Mouse (Mus musculus): Measurements from ENCODE around the gene Baz1b. TPM values are rescaled to one million over a fixed set of nuclear protein-coding genes. Genes with fewer than 3 reads are reported as not detected.
A peak's percentile ranks its signal among the peaks of the same experiment; 100 is the strongest.

Gene Baz1b
- total RNA-seq, 2 experiments from 2014 or later: 53.9 to 54.3 TPM

- DNase-seq: peak; percentile 11
These were observed 93.2 kb downstream of the Baz1b start for GRCm38 (mm10) chr5:135280226-135280625.

GRCm38 (mm10) chr5:135285211-135285610, 98.1 kb downstream of the Baz1b start:
- DNase-seq: no peak

- peak; percentile 90 for DNase-seq
These were observed 99.1 kb downstream of the Baz1b start for GRCm38 (mm10) chr5:135286185-135286584.

- no peak for DNase-seq
These were observed 99.9 kb downstream of the Baz1b start for GRCm38 (mm10) chr5:135286926-135287325.

- DNase-seq: no peak
These were observed 103.6 kb downstream of the Baz1b start for GRCm38 (mm10) chr5:135290703-135291102.

- no peak for DNase-seq
These were observed 104.1 kb downstream of the Baz1b start for GRCm38 (mm10) chr5:135291193-135291592.

- no peak for DNase-seq
These were observed 104.9 kb downstream of the Baz1b start for GRCm38 (mm10) chr5:135292001-135292400.

Small RNA genes within 50 kb of the gene (microRNA-seq; reads per million reads assigned to microRNA genes)
- gene Gm25315: 0 reads per million in 2 experiments

Other genes with a start within 250 kb of the Baz1b start
- under 1 TPM in 1 of 2 experiments, not detected in 1; 0.14 TPM for gene Cldn4, start 240.3 kb upstream of the Baz1b start, total RNA-seq (2021)
- gene Cldn3, start 201.1 kb upstream of the Baz1b start, total RNA-seq (2021): under 1 TPM; 0.71 to 0.77 TPM
- 10 to 100 TPM; 55.0 to 59.6 TPM for gene Abhd11, start 178.1 kb upstream of the Baz1b start, total RNA-seq (2021)
- 1 to 10 TPM; 5.6 to 6.0 TPM for gene Stx1a, start 163.8 kb upstream of the Baz1b start, total RNA-seq (2021)
- 10 to 100 TPM; 24.8 to 26.6 TPM for gene Dnajc30, start 123.1 kb upstream of the Baz1b start, total RNA-seq (2021)
- gene Bud23, start 122.3 kb upstream of the Baz1b start, total RNA-seq (2021): 10 to 100 TPM; 28.5 to 37.0 TPM
- 1 to 10 TPM; 2.8 to 2.9 TPM for gene Vps37d, start 109.0 kb upstream of the Baz1b start, total RNA-seq (2021)
- gene Mlxipl, start 97.4 kb upstream of the Baz1b start, total RNA-seq (2021): 1 to 10 TPM; 8.4 to 9.6 TPM
- 10 to 100 TPM; 15.8 to 18.4 TPM for gene Tbl2, start 37.6 kb upstream of the Baz1b start, total RNA-seq (2021)
- 10 to 100 TPM; 31.1 to 31.9 TPM for gene Bcl7b, start 19.0 kb upstream of the Baz1b start, total RNA-seq (2021)
- 1 to 10 TPM; 1.2 to 1.7 TPM for gene Fzd9, start 64.0 kb downstream of the Baz1b start, total RNA-seq (2021)
- under 1 TPM; 0.69 to 0.74 TPM for gene Fkbp6, start 162.8 kb downstream of the Baz1b start, total RNA-seq (2021)
- not detected for gene Trim50, start 166.0 kb downstream of the Baz1b start, total RNA-seq (2021)
- 10 to 100 TPM; 14.5 to 15.1 TPM for gene Nsun5, start 182.7 kb downstream of the Baz1b start, total RNA-seq (2021)
- gene Pom121, start 207.3 kb downstream of the Baz1b start, total RNA-seq (2021): 10 to 100 TPM; 31.9 to 32.1 TPM

Data from heart, postnatal 4 days (tissue).